Mouse (Mus musculus) spleen, adult 2 months (tissue): ENCODE measurements around the gene Icmt.

Source experiments
- CTCF ChIP-seq: fragments of 200-500 bp; IDR thresholded peaks from 2 replicates; pipeline ENCODE4 v1.5.1; 2011; ENCODE audit warnings: mild to moderate bottlenecking, inconsistent platforms; ENCODE audit not compliant: insufficient read depth, insufficient read length, insufficient replicate concordance; ENCODE audit errors: extremely low read depth
- POLR2A ChIP-seq: fragments of 200-500 bp; IDR thresholded peaks from 2 replicates; pipeline ENCODE4 v1.6.1; 2011; ENCODE audit warnings: low read depth, low read length, inconsistent platforms

DNA sequence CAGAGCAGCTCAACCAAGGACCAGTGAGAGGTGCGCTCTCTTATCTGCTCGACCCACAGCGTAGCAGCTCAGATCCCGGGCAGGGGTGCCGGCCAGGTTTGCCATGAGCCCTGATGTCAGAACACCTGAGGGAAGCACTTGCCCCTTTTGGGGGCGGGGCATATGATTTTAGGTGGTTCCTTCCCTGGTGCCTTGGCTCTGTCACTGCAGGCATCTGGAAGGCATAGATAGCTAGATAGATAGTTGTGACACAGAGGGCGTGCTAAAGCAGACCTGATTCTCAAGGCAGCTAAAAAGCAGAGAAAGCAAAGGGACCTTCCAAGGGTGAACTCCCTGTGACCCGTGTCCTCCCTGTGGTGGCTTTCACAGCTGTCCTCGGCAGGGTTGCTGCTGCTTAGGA is 33.9 kb upstream of the Icmt start:
- TF ChIP-seq POLR2A (no peak), CTCF (no peak)
